Mouse (Mus musculus) adrenal gland, postnatal 36 days (tissue): ENCODE results near the gene Arg1. TPM values are rescaled to one million over a fixed set of nuclear protein-coding genes. Genes with fewer than 3 reads are reported as not detected.
A peak's percentile ranks its signal among the peaks of the same experiment; 100 is the strongest.

Source experiments
- DNase-seq, 2 experiments: peaks; one replicate each; pipeline ENCODE4 v3.0.0; 2021; ENCODE audit warnings: mixed read lengths in 1 of 2
- microRNA-seq: library from miRNA; unstranded; fragments of <30 nt; microRNA quantifications from one replicate; pipeline ENCODE4 v1.2.0, GENCODE M21; 2021
- total RNA-seq, 2 experiments: library from RNA; stranded (reverse); gene quantifications; 2 replicates each; pipeline ENCODE4 v1.2.3; 2021

The Arg1 gene
- total RNA-seq, 2 experiments from 2014 or later: 0.70 TPM; not detected in 1

DNA sequence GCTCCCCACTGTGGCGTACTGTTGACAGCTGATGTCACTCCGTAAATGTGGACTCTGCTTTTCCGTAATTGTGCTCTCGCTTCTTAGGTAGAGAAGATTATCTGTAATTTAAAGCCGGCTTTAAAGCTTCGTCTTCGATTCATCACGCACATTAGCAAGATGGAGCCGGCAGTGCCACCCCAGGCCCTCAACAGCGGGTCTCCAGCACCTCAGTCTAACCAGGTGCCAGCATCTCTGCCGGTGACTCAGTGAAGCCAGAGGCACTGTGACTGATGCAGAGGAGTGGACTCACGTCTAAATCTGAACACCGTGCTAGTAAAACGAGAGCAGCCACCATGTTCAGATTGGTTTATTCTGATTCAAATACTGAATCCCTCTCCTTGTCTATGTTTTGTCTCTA, 14.7 kb downstream of the Arg1 start:
- DNase-seq: no peak

- DNase-seq: no peak
Observed at GRCm38 (mm10) chr10:24911199-24911598, 16.1 kb downstream of the Arg1 start.

DNA sequence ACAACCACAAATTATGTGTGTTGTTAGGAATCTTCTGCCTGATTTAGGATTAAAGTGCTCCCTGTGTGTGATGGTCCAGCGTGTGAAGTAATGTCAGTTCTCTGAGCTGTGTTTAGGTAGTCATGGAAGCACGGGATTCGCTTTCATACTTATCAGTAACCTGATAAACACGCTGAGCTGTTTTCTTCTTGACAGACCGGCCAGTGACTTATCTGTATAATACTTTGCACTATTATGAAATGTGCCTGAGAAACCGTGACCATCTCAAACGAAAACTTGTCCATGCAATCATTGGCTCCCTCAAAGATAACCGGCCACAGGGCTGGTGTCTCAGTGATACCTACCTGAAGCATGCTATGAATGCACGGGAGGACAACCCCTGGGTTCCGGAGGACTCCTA, 21.7 kb downstream of the Arg1 start:
- no peak for DNase-seq

GRCm38 (mm10) chr10:24895927-24896326, 31.4 kb downstream of the Arg1 start:
- DNase-seq: peak; percentile 46 to 47

DNA sequence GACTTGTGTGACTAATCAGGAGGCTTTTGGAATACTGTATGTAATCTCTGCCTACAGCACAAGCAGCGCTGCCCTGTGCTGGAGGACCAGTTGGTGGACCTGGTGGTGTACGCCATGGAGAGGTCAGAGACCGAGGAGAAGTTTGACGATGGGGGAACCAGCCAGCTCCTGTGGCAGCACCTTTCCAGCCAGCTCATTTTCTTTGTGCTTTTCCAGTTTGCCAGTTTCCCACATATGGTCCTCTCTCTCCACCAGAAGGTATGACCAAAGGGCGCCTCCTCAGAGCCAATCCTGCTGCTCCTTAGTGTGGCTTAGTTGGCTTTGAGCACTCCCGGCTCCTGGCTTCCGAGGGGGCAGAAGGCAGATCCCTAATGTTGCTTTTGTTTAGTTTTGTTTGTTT, 38.9 kb downstream of the Arg1 start:
- DNase-seq: no peak

DNA sequence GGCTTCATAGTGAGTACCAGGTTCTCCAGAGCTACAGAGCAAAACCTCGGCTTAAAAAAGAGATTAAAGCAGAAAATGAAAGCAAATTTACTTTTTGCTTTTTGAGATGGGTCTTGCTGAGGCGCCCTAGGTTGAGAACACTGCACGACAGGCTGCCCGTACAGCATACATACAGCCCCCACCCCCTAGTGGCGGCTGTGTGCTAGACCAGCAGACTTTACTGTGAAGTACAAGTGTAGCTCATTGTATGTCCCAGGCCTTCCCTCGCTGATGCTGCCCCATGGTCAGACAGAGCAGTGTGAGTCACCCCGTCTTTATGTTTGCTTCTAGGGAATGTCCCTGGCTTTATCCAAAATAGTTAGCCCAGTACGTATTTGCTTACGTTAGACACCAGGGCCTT, 41.3 kb downstream of the Arg1 start:
- peak; percentile 5 to 19 for DNase-seq

- DNase-seq: no peak
Observed at GRCm38 (mm10) chr10:24873624-24874023, 53.7 kb downstream of the Arg1 start.

GRCm38 (mm10) chr10:24869760-24870290, 57.5 kb downstream of the Arg1 start, which contains the start of gene Med23:
TSS of gene Med23 (plus strand) at chr10:24869986.
- peak; percentile 97 for DNase-seq

Small RNA genes lying within 50 kb of the gene (microRNA-seq; reads per million reads assigned to microRNA genes)
- not detected for gene Mir6905

Other genes with a start within 250 kb of the Arg1 start
- gene Enpp1, start 215.3 kb downstream of the Arg1 start, total RNA-seq: 1 to 10 TPM; 2.7 to 3.8 TPM
- 1 to 10 TPM; 1.3 to 1.8 TPM for gene Enpp3, start 84.7 kb downstream of the Arg1 start, total RNA-seq
- gene Med23, start 57.5 kb downstream of the Arg1 start, total RNA-seq: 10 to 100 TPM; 24.1 to 26.4 TPM